Mouse (Mus musculus) adrenal gland, adult (tissue): ENCODE data around the gene Gm21256.
"Not testable (repeated sequence)": the region's sequence is repeated elsewhere in the genome, so short reads cannot be mapped to it uniquely, and the experiment has no call there.

ENCODE experiments used
- DNase-seq, 2 experiments: peaks; one replicate each; pipeline ENCODE4 v3.0.0; 2022 to 2023; ENCODE audit warnings: low spot score in 1 of 2; ENCODE audit not compliant: inconsistent age in 2 of 2

The Gm21256 gene

DNA sequence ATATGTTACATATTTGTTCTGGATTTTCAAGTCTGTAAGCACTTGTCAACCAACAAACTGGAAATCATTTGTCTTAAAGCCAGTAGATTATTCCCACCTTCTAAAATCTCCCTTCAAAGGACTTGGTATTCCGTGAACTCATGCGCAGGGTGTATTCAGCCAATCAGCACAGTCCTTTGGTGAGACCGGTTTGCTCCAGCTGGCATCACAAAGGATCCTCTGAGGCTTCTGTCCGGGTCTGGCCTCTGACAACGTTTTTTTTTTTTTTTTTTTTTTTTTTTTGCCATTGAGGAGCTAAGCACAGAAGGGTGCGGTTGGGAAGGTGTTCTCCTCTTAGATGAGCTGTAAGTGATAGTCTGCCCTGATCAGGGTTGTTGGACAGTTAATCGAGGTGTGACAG, at the start of gene Gm21256:
Gene Gm21256, plus strand, starts transcription at position 301 of the 400 bp plus-strand sequence.
- not testable (repeated sequence) for DNase-seq
